Mouse (Mus musculus) liver, adult 2 months (tissue): ENCODE results near the gene Zfp974.

Source experiments
- CTCF ChIP-seq: fragments of 200-500 bp; IDR thresholded peaks from 2 replicates; pipeline ENCODE4 v1.5.1; 2011; ENCODE audit warnings: low read depth, low read length, control low read depth
- POLR2A ChIP-seq: fragments of 200-500 bp; IDR thresholded peaks from 2 replicates; pipeline ENCODE4 v1.6.1; 2011; ENCODE audit warnings: low read length, control low read depth; ENCODE audit not compliant: insufficient read depth; ENCODE audit errors: extremely low read depth

DNA sequence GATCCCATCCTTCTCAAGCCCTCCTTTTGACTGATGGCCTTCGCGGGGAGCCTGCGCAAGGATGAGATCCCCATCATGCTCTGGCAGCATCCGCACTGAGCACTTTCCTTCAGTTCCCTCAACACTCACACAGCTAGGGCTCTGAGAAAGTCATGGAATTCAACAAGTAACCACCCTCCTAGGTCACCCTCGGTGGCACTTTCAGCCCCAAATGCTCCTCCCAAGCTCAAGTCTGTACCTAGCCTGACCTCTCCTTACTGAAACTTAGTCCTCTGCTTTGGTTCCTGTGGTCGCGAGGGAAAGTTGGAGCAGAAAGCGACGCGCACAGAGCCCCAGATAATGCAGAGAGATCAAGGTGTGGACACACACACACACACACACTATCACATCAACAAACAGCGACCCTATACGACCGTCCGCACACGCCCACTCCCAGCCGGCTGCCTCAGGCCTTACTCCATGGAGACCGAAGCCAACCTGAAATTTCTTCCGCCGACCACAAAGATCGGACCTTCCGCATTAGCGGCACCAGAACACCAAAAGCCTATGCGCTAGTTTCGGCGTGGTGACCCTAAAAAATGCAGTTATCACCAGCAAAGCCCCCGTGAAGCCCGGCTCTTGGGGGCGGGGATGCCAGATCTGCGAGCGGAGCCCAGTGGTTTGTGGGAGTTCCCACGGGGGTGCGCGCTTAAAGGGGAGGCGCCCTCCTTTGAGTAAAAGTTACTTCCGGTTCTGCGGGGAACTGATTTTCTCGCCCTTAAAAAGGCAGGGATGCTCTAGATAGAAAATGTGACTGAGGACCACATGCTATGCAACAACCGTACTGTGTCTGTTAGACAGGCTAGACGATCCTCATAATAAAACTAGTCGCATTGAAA lies at the start of gene Zfp974:
- no peak for TF ChIP-seq CTCF
- TF ChIP-seq POLR2A: no peak
